In genomic region chr12:46676341-46676740, GRCm38 (mm10) we compare ENCODE assay signal across 31 mouse cellular contexts.
A peak's percentile ranks its signal among the peaks of the same experiment; 100 is the strongest.
DNase-seq lines count a peak whose midpoint lies in the region; ATAC-seq and TF ChIP-seq lines count a peak whose summit lies in the region.
"Had no signal": no experiment of that assay in that cellular context is flagged by ENCODE, and none has a peak within 500 bp of the region (broad histone marks: within the 10 kb centered on the region; RNA-seq: fewer than 3 reads in every experiment).

No protein-coding gene starts in this region.

- ATAC-seq in forebrain, embryonic 16.5 days = peak; percentile 80
- no peak; the same call in 1 of the 2 replicates for ATAC-seq in forebrain, embryonic 15.5 days (replicated peaks)
- ATAC-seq in midbrain, embryonic 11.5 days (ENCODE audit: low FRiP score) = no peak
- ATAC-seq in midbrain, postnatal 0 days (ENCODE audit: low FRiP score) = no peak
- ATAC-seq: hindbrain, embryonic 16.5 days; intestine, embryonic 15.5 days; Patski had no signal

- H3K4me3 ChIP-seq in forebrain, embryonic 16.5 days (replicated peaks; ENCODE audit: low read length) = no peak overlapping the region
- no peak overlapping the region for H3K4me3 ChIP-seq in forebrain, embryonic 15.5 days
- H3K4me3 ChIP-seq in midbrain, embryonic 11.5 days (ENCODE audit: low read depth, low read length) = no peak overlapping the region
- H3K4me3 ChIP-seq in midbrain, postnatal 0 days (ENCODE audit: low read depth, low read length) = no peak overlapping the region
- no peak overlapping the region for H3K4me3 ChIP-seq in cerebellum, adult 2 months (replicated peaks; ENCODE audit: insufficient read depth, low read depth, low read length)
- H3K4me3 ChIP-seq: embryonic facial prominence, embryonic 10.5 days; embryonic facial prominence, embryonic 13.5 days; erythroblast, embryonic 14.5 days; heart, embryonic 12.5 days; heart, embryonic 15.5 days; hindbrain, embryonic 10.5 days; hindbrain, embryonic 13.5 days; intestine, embryonic 15.5 days had no signal

- WGBS in forebrain, embryonic 16.5 days = 60% methylated on average over 2 of the region's 2 CpGs
- 57% methylated on average over 2 of the region's 2 CpGs for WGBS in forebrain, embryonic 15.5 days
- WGBS in midbrain, embryonic 11.5 days = 80% methylated on average over 2 of the region's 2 CpGs
- WGBS in midbrain, postnatal 0 days = 84% methylated on average over 2 of the region's 2 CpGs
- WGBS in cerebellum, adult 2 months = 52% methylated on average over 2 of the region's 2 CpGs

- no peaks in the 10 kb centered on the region for H3K36me3 ChIP-seq in forebrain, embryonic 16.5 days (ENCODE audit: control insufficient read depth, insufficient read depth)
- H3K36me3 ChIP-seq in forebrain, embryonic 15.5 days = no peaks in the 10 kb centered on the region
- no peaks in the 10 kb centered on the region for H3K36me3 ChIP-seq in midbrain, embryonic 11.5 days (ENCODE audit: control insufficient read depth, insufficient read depth, low read length)
- no peaks in the 10 kb centered on the region for H3K36me3 ChIP-seq in midbrain, postnatal 0 days (ENCODE audit: insufficient read depth, low read length)
- H3K36me3 ChIP-seq: embryonic facial prominence, embryonic 10.5 days; embryonic facial prominence, embryonic 13.5 days; G1E; heart, embryonic 12.5 days; heart, embryonic 15.5 days; hindbrain, embryonic 10.5 days; hindbrain, embryonic 13.5 days; intestine, embryonic 15.5 days had no signal

- no peaks in the 10 kb centered on the region for H3K4me1 ChIP-seq in forebrain, embryonic 16.5 days (replicated peaks; ENCODE audit: control insufficient read depth, insufficient read depth, low read length)
- H3K4me1 ChIP-seq in forebrain, embryonic 15.5 days = no peaks in the 10 kb centered on the region
- H3K4me1 ChIP-seq in midbrain, embryonic 11.5 days (ENCODE audit: control insufficient read depth, insufficient read depth, low read length) = no peaks in the 10 kb centered on the region
- no peaks in the 10 kb centered on the region for H3K4me1 ChIP-seq in midbrain, postnatal 0 days (ENCODE audit: insufficient read depth, low read length)
- no peaks in the 10 kb centered on the region for H3K4me1 ChIP-seq in cerebellum, adult 2 months (ENCODE audit: control insufficient read depth, insufficient read depth, low read length)
- H3K4me1 ChIP-seq: embryonic facial prominence, embryonic 10.5 days; embryonic facial prominence, embryonic 13.5 days; heart, embryonic 12.5 days; heart, embryonic 15.5 days; hindbrain, embryonic 10.5 days; hindbrain, embryonic 13.5 days; intestine, embryonic 15.5 days had no signal

- no peaks in the 10 kb centered on the region for H3K27me3 ChIP-seq in forebrain, embryonic 16.5 days (replicated peaks; ENCODE audit: control insufficient read depth, insufficient read depth, low read length)
- H3K27me3 ChIP-seq in forebrain, embryonic 15.5 days = peaks cover 3% of the 10 kb centered on the region; the same call in 1 of the 2 replicates
- H3K27me3 ChIP-seq in midbrain, embryonic 11.5 days (ENCODE audit: control insufficient read depth, insufficient read depth, low read length) = no peaks in the 10 kb centered on the region
- H3K27me3 ChIP-seq in midbrain, postnatal 0 days (ENCODE audit: insufficient read depth, low read length) = no peaks in the 10 kb centered on the region
- no peaks in the 10 kb centered on the region for H3K27me3 ChIP-seq in cerebellum, adult 2 months (ENCODE audit: control insufficient read depth, insufficient read depth, low read length)
- H3K27me3 ChIP-seq: CH12.LX; embryonic facial prominence, embryonic 13.5 days; heart, embryonic 12.5 days; heart, embryonic 15.5 days; hindbrain, embryonic 13.5 days; intestine, embryonic 15.5 days; Patski had no signal

- DNase-seq in layer of hippocampus, adult 18-20 months (ENCODE audit: low spot score in 2 of 2) = peak; percentile 16 to 62
- no peak for DNase-seq in layer of hippocampus, postnatal 36 days
- peak; percentile 71 for DNase-seq in midbrain, embryonic 11.5 days (ENCODE audit: low spot score, missing footprints)
- DNase-seq in midbrain, postnatal 0 days (ENCODE audit: low spot score) = no peak
- DNase-seq in layer of hippocampus, adult 9-11 months = peak; percentile 10
- no peak for DNase-seq in cerebellum, adult 2 months
- DNase-seq: adrenal gland, postnatal 10 days; adrenal gland, postnatal 36 days; B cell, adult 2 months; cerebellum, adult 18-20 months; cerebellum, postnatal 10 days; cerebellum, postnatal 36 days; embryo, embryonic 11 days; gastrocnemius, postnatal 25 days; heart, adult 18-20 months; heart, postnatal 10 days; heart, postnatal 36 days had no signal

- no peak for TF ChIP-seq POLR2A in cerebellum, adult 2 months (IDR thresholded peaks at IDR 0.05; ENCODE audit: borderline replicate concordance, insufficient read depth, low read length)

- H3K27ac ChIP-seq in forebrain, embryonic 16.5 days (ENCODE audit: low read length) = no peak overlapping the region
- no peak overlapping the region for H3K27ac ChIP-seq in forebrain, embryonic 15.5 days (replicated peaks)
- H3K27ac ChIP-seq in midbrain, embryonic 11.5 days (ENCODE audit: low read depth, low read length) = no peak overlapping the region
- no peak overlapping the region for H3K27ac ChIP-seq in midbrain, postnatal 0 days (ENCODE audit: low read depth, low read length)
- no peak overlapping the region for H3K27ac ChIP-seq in cerebellum, adult 2 months (ENCODE audit: insufficient read depth, low read length)
- H3K27ac ChIP-seq: embryonic facial prominence, embryonic 10.5 days; embryonic facial prominence, embryonic 13.5 days; heart, embryonic 15.5 days; hindbrain, embryonic 10.5 days; hindbrain, embryonic 13.5 days; intestine, embryonic 15.5 days had no signal

- no peak overlapping the region for H3K4me2 ChIP-seq in forebrain, embryonic 16.5 days (ENCODE audit: low read length)
- no peak overlapping the region for H3K4me2 ChIP-seq in forebrain, embryonic 15.5 days (replicated peaks)
- no peak overlapping the region for H3K4me2 ChIP-seq in midbrain, embryonic 11.5 days
- no peak overlapping the region for H3K4me2 ChIP-seq in midbrain, postnatal 0 days (ENCODE audit: low read depth, low read length, poor library complexity, severe bottlenecking)
- H3K4me2 ChIP-seq: embryonic facial prominence, embryonic 13.5 days; heart, embryonic 12.5 days; heart, embryonic 15.5 days; hindbrain, embryonic 13.5 days; intestine, embryonic 15.5 days had no signal

- H3K9ac ChIP-seq in forebrain, embryonic 16.5 days (replicated peaks; ENCODE audit: low read depth, low read length) = no peak overlapping the region
- H3K9ac ChIP-seq in forebrain, embryonic 15.5 days (replicated peaks) = no peak overlapping the region
- H3K9ac ChIP-seq in midbrain, embryonic 11.5 days (ENCODE audit: low read length) = no peak overlapping the region
- H3K9ac ChIP-seq in midbrain, postnatal 0 days (replicated peaks; ENCODE audit: low read length, poor library complexity, severe bottlenecking) = no peak overlapping the region
- H3K9ac ChIP-seq: embryonic facial prominence, embryonic 13.5 days; heart, embryonic 12.5 days; heart, embryonic 15.5 days; hindbrain, embryonic 13.5 days; intestine, embryonic 15.5 days had no signal

- H3K9me3 ChIP-seq in forebrain, embryonic 16.5 days (ENCODE audit: control insufficient read depth, low read length) = no peaks in the 10 kb centered on the region
- no peaks in the 10 kb centered on the region for H3K9me3 ChIP-seq in forebrain, embryonic 15.5 days
- H3K9me3 ChIP-seq in midbrain, embryonic 11.5 days (ENCODE audit: control insufficient read depth, low read length) = no peaks in the 10 kb centered on the region
- no peaks in the 10 kb centered on the region for H3K9me3 ChIP-seq in midbrain, postnatal 0 days (ENCODE audit: low read length)
- H3K9me3 ChIP-seq: embryonic facial prominence, embryonic 10.5 days; embryonic facial prominence, embryonic 13.5 days; G1E; heart, embryonic 12.5 days; heart, embryonic 15.5 days; hindbrain, embryonic 10.5 days; hindbrain, embryonic 13.5 days; intestine, embryonic 15.5 days had no signal

- no peak for TF ChIP-seq CTCF in midbrain, postnatal 0 days (IDR thresholded peaks at IDR 0.05)
- no peak for TF ChIP-seq CTCF in cerebellum, adult 2 months (IDR thresholded peaks at IDR 0.05; ENCODE audit: borderline replicate concordance, insufficient read depth, low read depth, low read length)

Comparison
In these comparisons a context has a peak if more than half of its experiments do, and no peak if none do; other contexts are left out.
1. DNase-seq: peak in layer of hippocampus, adult 18-20 months (2 of 2), midbrain, embryonic 11.5 days (single experiment) and layer of hippocampus, adult 9-11 months (single experiment); none in layer of hippocampus, postnatal 36 days (0 of 2), midbrain, postnatal 0 days (single experiment) and cerebellum, adult 2 months (0 of 2).